Mouse (Mus musculus): ENCODE results near the gene Park7. TPM values are rescaled to one million over a fixed set of nuclear protein-coding genes. Genes with fewer than 3 reads are reported as not detected.
"Not testable (repeated sequence)": the region's sequence is repeated elsewhere in the genome, so short reads cannot be mapped to it uniquely, and the experiment has no call there.

The Park7 gene
- total RNA-seq, 1 experiment = 393 TPM

GRCm38 (mm10) chr4:150875393-150875792 is 38.8 kb downstream of the Park7 start:
- in situ Hi-C loops (cut with MboI; ENCODE audit: low sequenced_read_pairs in 2 of 2, unreplicated experiment in 2 of 2) = loop anchor here in 1 of 2 experiments (25.0 kb wide), 1 partner anchor 213 kb away; the partner anchor contains the start of gene Slc45a1
- TF ChIP-seq ZC3H11A (IDR thresholded peaks at IDR 0.05; ENCODE audit: borderline replicate concordance, low read depth, low read length) (no peak), MAFK (IDR thresholded peaks at IDR 0.05; ENCODE audit: insufficient read depth, low read depth, low read length) (no peak), CHD2 (IDR thresholded peaks at IDR 0.05; ENCODE audit: low read depth, low read length) (no peak), ZNF384 (IDR thresholded peaks at IDR 0.05; ENCODE audit: low read depth, low read length) (peak; percentile 72)
- H3K9me3 ChIP-seq (ENCODE audit: control insufficient read depth, insufficient read depth, low read depth, low read length) = no peaks in the 10 kb centered on the region
- no peak for DNase-seq (ENCODE audit: low read depth, low spot score)
- H3K27ac ChIP-seq (ENCODE audit: insufficient read depth, low read depth, low read length, poor library complexity, severe bottlenecking) = no peak overlapping the region
- H3K4me1 ChIP-seq (ENCODE audit: control insufficient read depth in 2 of 2, insufficient read depth in 2 of 2, low read length in 2 of 2, poor library complexity in 1 of 2) = peaks cover 5 to 23% of the 10 kb centered on the region in 2 experiments; a peak in 3 of 4 replicates
- no peak overlapping the region for H3K4me3 ChIP-seq (ENCODE audit: insufficient read depth in 1 of 2, low read depth in 1 of 2, low read length in 2 of 2, poor library complexity in 1 of 2, severe bottlenecking in 1 of 2)
- no peaks in the 10 kb centered on the region for H3K36me3 ChIP-seq (ENCODE audit: control insufficient read depth, insufficient read depth, low read length, poor library complexity, severe bottlenecking)
- H3K9ac ChIP-seq (ENCODE audit: insufficient read depth, low read depth, low read length, poor library complexity, severe bottlenecking) = no peak overlapping the region

GRCm38 (mm10) chr4:150874416-150874815 is 39.8 kb downstream of the Park7 start:
- peaks cover 5 to 27% of the 10 kb centered on the region in 2 experiments; a peak in 3 of 4 replicates for H3K4me1 ChIP-seq (ENCODE audit: control insufficient read depth in 2 of 2, insufficient read depth in 2 of 2, low read length in 2 of 2, poor library complexity in 1 of 2)
- DNase-seq (ENCODE audit: low read depth, low spot score); H3K36me3 ChIP-seq (ENCODE audit: control insufficient read depth, insufficient read depth, low read length, poor library complexity, severe bottlenecking); H3K9me3 ChIP-seq (ENCODE audit: control insufficient read depth, insufficient read depth, low read depth, low read length); in situ Hi-C loops (cut with MboI; ENCODE audit: low sequenced_read_pairs in 2 of 2, unreplicated experiment in 2 of 2); H3K9ac ChIP-seq (ENCODE audit: insufficient read depth, low read depth, low read length, poor library complexity, severe bottlenecking); H3K27ac ChIP-seq (ENCODE audit: insufficient read depth, low read depth, low read length, poor library complexity, severe bottlenecking); H3K4me3 ChIP-seq (ENCODE audit: insufficient read depth in 1 of 2, low read depth in 1 of 2, low read length in 2 of 2, poor library complexity in 1 of 2, severe bottlenecking in 1 of 2): not testable (repeated sequence)

GRCm38 (mm10) chr4:150872681-150873080 is 41.6 kb downstream of the Park7 start:
- in situ Hi-C loops (cut with MboI; ENCODE audit: low sequenced_read_pairs in 2 of 2, unreplicated experiment in 2 of 2) = no loop called here
- no peak overlapping the region for H3K27ac ChIP-seq (ENCODE audit: insufficient read depth, low read depth, low read length, poor library complexity, severe bottlenecking)
- H3K9ac ChIP-seq (ENCODE audit: insufficient read depth, low read depth, low read length, poor library complexity, severe bottlenecking) = no peak overlapping the region
- no peaks in the 10 kb centered on the region for H3K9me3 ChIP-seq (ENCODE audit: control insufficient read depth, insufficient read depth, low read depth, low read length)
- peaks cover 5 to 27% of the 10 kb centered on the region in 2 experiments; a peak in 3 of 4 replicates for H3K4me1 ChIP-seq (ENCODE audit: control insufficient read depth in 2 of 2, insufficient read depth in 2 of 2, low read length in 2 of 2, poor library complexity in 1 of 2)
- DNase-seq (ENCODE audit: low read depth, low spot score) = no peak
- peaks cover 8% of the 10 kb centered on the region for H3K36me3 ChIP-seq (ENCODE audit: control insufficient read depth, insufficient read depth, low read length, poor library complexity, severe bottlenecking)
- H3K4me3 ChIP-seq (ENCODE audit: insufficient read depth in 1 of 2, low read depth in 1 of 2, low read length in 2 of 2, poor library complexity in 1 of 2, severe bottlenecking in 1 of 2) = no peak overlapping the region
- TF ChIP-seq MAFK (IDR thresholded peaks at IDR 0.05; ENCODE audit: insufficient read depth, low read depth, low read length) (no peak), ZNF384 (IDR thresholded peaks at IDR 0.05; ENCODE audit: low read depth, low read length) (no peak), CHD2 (IDR thresholded peaks at IDR 0.05; ENCODE audit: low read depth, low read length) (no peak), HCFC1 (IDR thresholded peaks at IDR 0.05; ENCODE audit: borderline replicate concordance, insufficient read depth, low read length) (no peak), ZC3H11A (IDR thresholded peaks at IDR 0.05; ENCODE audit: borderline replicate concordance, low read depth, low read length) (no peak)

GRCm38 (mm10) chr4:150872139-150872651 is 42.0 kb downstream of the Park7 start:
- peak overlapping the region; percentile 14; the same call in 1 of the 2 replicates for H3K9ac ChIP-seq (ENCODE audit: insufficient read depth, low read depth, low read length, poor library complexity, severe bottlenecking)
- H3K9me3 ChIP-seq (ENCODE audit: control insufficient read depth, insufficient read depth, low read depth, low read length) = no peaks in the 10 kb centered on the region
- H3K27ac ChIP-seq (ENCODE audit: insufficient read depth, low read depth, low read length, poor library complexity, severe bottlenecking) = peak overlapping the region; percentile 17; the same call in 1 of the 2 replicates
- DNase-seq (ENCODE audit: low read depth, low spot score) = no peak
- no peak for TF ChIP-seq ZC3H11A (IDR thresholded peaks at IDR 0.05; ENCODE audit: borderline replicate concordance, low read depth, low read length)
- no peak for TF ChIP-seq HCFC1 (IDR thresholded peaks at IDR 0.05; ENCODE audit: borderline replicate concordance, insufficient read depth, low read length)
- no peak overlapping the region; a peak in 1 of 4 replicates for H3K4me3 ChIP-seq (ENCODE audit: insufficient read depth in 1 of 2, low read depth in 1 of 2, low read length in 2 of 2, poor library complexity in 1 of 2, severe bottlenecking in 1 of 2)
- H3K4me1 ChIP-seq (ENCODE audit: control insufficient read depth in 2 of 2, insufficient read depth in 2 of 2, low read length in 2 of 2, poor library complexity in 1 of 2) = peaks cover 5 to 27% of the 10 kb centered on the region in 2 experiments; a peak in 3 of 4 replicates
- in situ Hi-C loops (cut with MboI; ENCODE audit: low sequenced_read_pairs in 2 of 2, unreplicated experiment in 2 of 2) = no loop called here
- H3K36me3 ChIP-seq (ENCODE audit: control insufficient read depth, insufficient read depth, low read length, poor library complexity, severe bottlenecking) = peaks cover 9% of the 10 kb centered on the region
